Mouse (Mus musculus) forebrain, embryonic 16.5 days (tissue): Measurements from ENCODE around the gene Rps13. TPM values are rescaled to one million over a fixed set of nuclear protein-coding genes. Genes with fewer than 3 reads are reported as not detected.
"Not testable (repeated sequence)": the region's sequence is repeated elsewhere in the genome, so short reads cannot be mapped to it uniquely, and the experiment has no call there.

ENCODE experiments used
- ATAC-seq: fragments of 200-750 bp; cut with Nextera tagmentation; 2 replicates; pipeline ENCODE4 v1.8.0; 2017; ENCODE audit warnings: mild to moderate bottlenecking, moderate library complexity
- H3K27ac ChIP-seq: fragments of 300-500 bp; sonication (generic); 2 replicates; pipeline ENCODE4 v1.5.1; 2014; ENCODE audit warnings: low read length, control low read depth
- H3K27me3 ChIP-seq: fragments of 300-500 bp; sonication (generic); replicated peaks from 2 replicates; pipeline ENCODE4 v1.6.1; 2014; ENCODE audit warnings: low read length; ENCODE audit not compliant: control insufficient read depth, insufficient read depth
- H3K36me3 ChIP-seq: fragments of 300-500 bp; sonication (generic); 2 replicates; pipeline ENCODE4 v1.6.1; 2014; ENCODE audit not compliant: control insufficient read depth, insufficient read depth
- H3K4me1 ChIP-seq: fragments of 300-500 bp; sonication (generic); replicated peaks from 2 replicates; pipeline ENCODE4 v1.6.1; 2014; ENCODE audit warnings: low read length; ENCODE audit not compliant: control insufficient read depth, insufficient read depth
- H3K4me2 ChIP-seq: fragments of 300-500 bp; sonication (generic); 2 replicates; pipeline ENCODE4 v1.6.1; 2014; ENCODE audit warnings: mild to moderate bottlenecking, low read length, control low read depth
- H3K4me3 ChIP-seq: fragments of 300-500 bp; sonication (generic); replicated peaks from 2 replicates; pipeline ENCODE4 v1.5.1; 2014; ENCODE audit warnings: mild to moderate bottlenecking, low read length, control low read depth
- H3K9ac ChIP-seq: fragments of 300-500 bp; sonication (generic); replicated peaks from 2 replicates; pipeline ENCODE4 v1.6.1; 2014; ENCODE audit warnings: low read depth, low read length, control low read depth
- H3K9me3 ChIP-seq: fragments of 300-500 bp; sonication (generic); 2 replicates; pipeline ENCODE4 v1.6.1; 2016; ENCODE audit warnings: low read length; ENCODE audit not compliant: control insufficient read depth
- WGBS: fragments of 180-500 bp; shearing (Covaris S2); extraction: QIAGEN DNeasy Blood & Tissue Kit; methylation state at CpG from one replicate; pipeline ENCODE4 v1.1.7; 2014; 5-methylcytosine and 5-hydroxymethylcytosine counted together
- polyA plus RNA-seq: library from polyadenylated mRNA; unstranded; fragments of >200 nt; fragmentation: Nextera tagmentation; extraction: Ambion mirVana; gene quantifications from 2 replicates; pipeline ENCODE4 v1.2.1, GENCODE M21; 2015

The Rps13 gene
- polyA plus RNA-seq, result 452 and 498 TPM in 2 replicates

DNA sequence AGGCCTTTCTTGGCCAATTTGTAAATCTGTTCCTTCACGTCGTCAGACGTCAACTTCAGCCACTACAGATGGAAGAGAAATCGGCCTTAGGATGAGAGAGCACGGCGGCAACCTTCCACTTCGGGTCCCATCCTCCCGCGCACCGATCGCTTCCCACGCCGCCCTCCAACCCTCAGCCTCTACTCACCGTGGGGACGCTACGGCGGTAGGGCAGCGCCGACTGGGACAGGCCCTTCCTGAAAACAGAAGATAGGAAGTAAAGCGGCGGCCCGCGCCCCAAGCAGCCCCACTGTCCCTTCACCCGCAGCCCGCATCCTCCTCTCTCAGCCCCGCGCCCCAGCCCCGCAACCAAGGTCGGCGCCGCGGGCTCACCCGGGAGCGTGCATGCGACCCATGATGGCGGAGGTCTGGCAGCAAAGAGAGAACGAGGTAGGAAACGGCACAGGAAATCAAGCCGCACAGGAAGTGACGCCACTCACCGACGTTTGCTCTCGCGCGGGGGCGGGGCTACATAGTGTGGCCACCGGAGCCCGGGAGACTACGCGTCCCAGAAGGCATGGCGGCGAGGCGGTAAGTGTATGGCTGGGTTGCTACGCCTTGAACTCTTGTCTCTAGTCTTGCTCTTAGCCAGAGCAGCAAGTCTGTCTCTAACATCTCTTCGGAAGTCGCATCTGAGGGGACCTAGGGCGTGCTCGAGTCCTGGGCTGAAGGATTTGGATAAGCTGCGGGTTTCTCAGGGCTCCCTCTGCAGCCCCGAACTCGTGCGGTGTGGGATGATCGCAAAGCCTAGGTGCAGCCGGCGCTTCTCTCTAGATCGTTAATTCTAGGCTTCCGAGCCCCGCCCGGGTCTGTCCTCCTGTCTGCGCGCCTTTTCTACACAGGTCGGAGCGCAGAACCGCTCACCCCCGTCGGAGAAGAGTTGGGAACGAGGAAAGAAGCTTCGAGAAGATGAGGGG lies at the start of gene Rps13:
Gene Rps13, minus strand, starts transcription at position 483 of the 956 bp plus-strand sequence.
- WGBS, result under 1% methylated on average over 78 of the region's 78 CpGs
- H3K27me3 ChIP-seq, result no peaks in the 10 kb centered on the region
- peak within 1 kb of the TSS; percentile 77 for H3K4me3 ChIP-seq
- peaks cover 20% of the 10 kb centered on the region for H3K36me3 ChIP-seq
- peak within 1 kb of the TSS; percentile 79 for H3K27ac ChIP-seq
- ATAC-seq, result peak; percentile 99
- H3K9ac ChIP-seq, result peak within 1 kb of the TSS; percentile 86
- peak within 1 kb of the TSS; percentile 94 for H3K4me2 ChIP-seq
- H3K9me3 ChIP-seq, result no peaks in the 10 kb centered on the region
- peaks cover 15% of the 10 kb centered on the region for H3K4me1 ChIP-seq

DNA sequence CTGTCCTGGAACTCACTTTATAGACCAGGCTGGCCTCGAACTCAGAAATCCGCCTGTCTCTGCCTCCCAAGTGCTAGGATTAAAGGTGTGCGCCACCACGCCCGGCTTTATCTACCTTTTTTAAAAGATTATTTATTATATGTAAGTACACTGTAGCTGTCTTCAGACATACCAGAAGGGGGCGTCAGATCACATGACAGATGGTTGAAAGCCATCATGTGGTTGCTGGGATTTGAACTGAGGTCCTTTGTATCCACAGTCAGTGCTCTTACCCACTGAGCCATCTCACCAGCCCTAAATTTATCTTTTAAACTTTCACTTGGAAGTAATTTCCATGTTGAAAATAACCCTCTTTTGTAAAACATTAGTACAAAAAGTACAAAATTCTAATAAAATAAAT lies 45.2 kb upstream of the Rps13 start:
- H3K36me3 ChIP-seq, H3K4me3 ChIP-seq, H3K9ac ChIP-seq, H3K27me3 ChIP-seq, H3K4me2 ChIP-seq, H3K4me1 ChIP-seq, H3K27ac ChIP-seq, ATAC-seq, H3K9me3 ChIP-seq: not testable (repeated sequence)
- WGBS, result 92% methylated on average over 6 of the region's 6 CpGs

DNA sequence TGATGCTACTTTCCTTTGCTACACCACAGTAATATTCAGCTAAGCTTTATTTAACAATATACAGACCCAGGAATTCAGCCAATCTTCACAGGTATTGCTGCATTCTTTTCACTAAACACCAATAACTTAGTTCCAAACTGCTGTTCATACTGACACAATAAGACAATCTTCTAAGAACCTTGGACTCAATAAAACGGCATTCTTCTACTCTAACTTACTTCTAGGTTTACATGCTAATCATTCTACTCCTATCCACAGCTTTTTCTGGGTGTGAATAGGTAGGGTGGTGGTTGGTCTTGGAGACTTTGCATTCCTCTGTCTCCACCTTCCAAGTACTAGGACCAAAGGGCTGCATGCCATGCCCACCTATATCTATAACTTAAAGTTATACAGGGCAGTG lies 40.3 kb upstream of the Rps13 start:
- 98% methylated on average over 1 of the region's 1 CpGs for WGBS
- no peaks in the 10 kb centered on the region for H3K27me3 ChIP-seq
- H3K4me2 ChIP-seq, result no peak overlapping the region
- no peak overlapping the region for H3K27ac ChIP-seq
- H3K4me3 ChIP-seq, result no peak overlapping the region
- peaks cover 4% of the 10 kb centered on the region for H3K36me3 ChIP-seq
- ATAC-seq, result no peak
- no peaks in the 10 kb centered on the region for H3K4me1 ChIP-seq
- no peak overlapping the region for H3K9ac ChIP-seq
- no peaks in the 10 kb centered on the region for H3K9me3 ChIP-seq

DNA sequence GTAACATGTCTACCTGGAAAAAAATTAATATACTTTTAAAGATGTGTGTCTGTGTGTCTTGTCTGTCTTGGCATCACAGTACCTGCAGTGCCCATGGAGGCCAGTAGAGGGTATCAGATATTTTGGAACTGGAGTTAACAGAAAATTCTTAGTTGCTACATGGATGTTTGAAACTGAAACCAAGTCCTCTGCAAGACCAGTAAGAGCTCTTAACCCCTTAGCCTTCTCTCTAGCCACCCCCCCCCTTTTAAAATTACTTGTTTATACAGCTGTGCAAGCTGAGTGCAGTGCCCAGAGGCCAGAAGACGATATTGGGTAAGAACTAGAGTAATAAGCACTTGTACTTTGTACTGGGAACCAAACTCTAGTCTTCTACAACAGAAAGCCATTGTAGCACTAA lies 2.2 kb upstream of the Rps13 start:
- no peak overlapping the region for H3K4me3 ChIP-seq
- 86% methylated on average over 1 of the region's 1 CpGs for WGBS
- peaks cover 15% of the 10 kb centered on the region for H3K4me1 ChIP-seq
- H3K27me3 ChIP-seq, result no peaks in the 10 kb centered on the region
- H3K9ac ChIP-seq, result no peak overlapping the region
- no peaks in the 10 kb centered on the region for H3K9me3 ChIP-seq
- H3K27ac ChIP-seq, result no peak overlapping the region
- H3K4me2 ChIP-seq, result no peak overlapping the region
- no peak for ATAC-seq
- peaks cover 15% of the 10 kb centered on the region; the same call in 1 of the 2 replicates for H3K36me3 ChIP-seq

DNA sequence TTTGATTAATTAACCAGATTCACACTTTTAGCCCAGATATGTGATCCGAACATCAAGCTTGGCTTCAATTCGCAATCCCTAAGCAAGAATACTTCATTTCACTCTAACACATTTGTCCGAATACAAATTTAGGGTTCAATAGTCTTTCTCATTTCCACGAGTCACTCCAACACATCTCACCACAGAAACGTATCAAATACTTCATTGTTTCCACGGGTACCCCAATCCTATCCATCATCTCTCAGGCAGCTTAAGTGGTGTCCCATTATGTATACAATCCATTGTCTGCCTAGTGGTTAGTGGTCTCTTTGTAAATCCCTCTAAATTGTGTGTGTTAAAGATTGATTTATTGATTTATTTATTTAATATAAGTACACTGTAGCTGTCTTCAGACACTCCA lies 1.1 kb upstream of the Rps13 start:
- Histone ChIP-seq H3K4me2 (peak overlapping the region; percentile 69), H3K36me3 (peaks cover 20% of the 10 kb centered on the region), H3K9me3 (no peaks in the 10 kb centered on the region), H3K27me3 (no peaks in the 10 kb centered on the region), H3K27ac (no peak overlapping the region), H3K4me1 (peaks cover 15% of the 10 kb centered on the region), H3K4me3 (no peak overlapping the region), H3K9ac (no peak overlapping the region)
- ATAC-seq, result no peak
- 77% methylated on average over 6 of the region's 6 CpGs for WGBS

DNA sequence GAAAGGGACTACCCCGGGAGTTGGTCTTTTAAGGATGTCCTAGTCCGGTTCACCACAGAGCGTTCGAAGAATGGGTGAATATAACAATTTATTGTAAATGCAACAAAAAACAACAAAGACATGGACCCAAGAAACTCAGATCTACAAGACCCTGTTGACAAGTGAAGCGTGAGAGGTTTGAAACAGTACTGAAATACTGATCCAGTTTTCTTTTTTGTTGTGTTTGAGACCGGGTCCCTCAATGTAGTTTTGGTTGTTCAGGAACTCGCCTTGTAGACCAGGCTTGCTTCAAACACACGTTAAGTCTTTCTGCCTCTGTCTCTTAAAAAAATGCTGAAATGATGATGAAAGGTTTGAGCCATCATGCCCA lies 659 bp upstream of the Rps13 start:
- ATAC-seq, result no peak; the same call in 1 of the 2 replicates
- H3K27ac ChIP-seq, result no peak overlapping the region; the same call in 1 of the 2 replicates
- 26% methylated on average over 8 of the region's 8 CpGs for WGBS

DNA sequence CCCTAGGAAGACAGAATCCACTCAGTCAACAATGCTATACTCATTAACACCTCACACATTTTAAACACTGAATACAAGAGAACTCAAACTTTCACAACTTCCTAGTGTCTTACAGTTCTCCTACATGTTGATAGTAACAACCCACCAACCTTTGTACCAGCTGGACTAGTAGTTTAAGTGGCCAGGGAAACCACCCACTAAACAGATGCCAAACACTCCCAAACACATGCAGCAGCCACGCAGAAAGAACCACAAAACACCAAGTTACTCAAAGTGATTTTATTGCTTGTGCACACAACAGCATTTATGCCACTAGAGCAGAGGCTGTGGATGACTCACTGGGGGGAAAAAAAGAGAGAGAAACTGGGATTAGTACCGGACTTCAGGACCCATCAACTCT lies 2.7 kb downstream of the Rps13 start:
- H3K9me3 ChIP-seq, result no peaks in the 10 kb centered on the region
- H3K36me3 ChIP-seq, result peaks cover 22% of the 10 kb centered on the region
- H3K27me3 ChIP-seq, result no peaks in the 10 kb centered on the region
- H3K9ac ChIP-seq, result no peak overlapping the region
- no peak overlapping the region for H3K4me2 ChIP-seq
- H3K4me3 ChIP-seq, result no peak overlapping the region
- H3K4me1 ChIP-seq, result peaks cover 15% of the 10 kb centered on the region
- 92% methylated on average over 2 of the region's 2 CpGs for WGBS
- H3K27ac ChIP-seq, result no peak overlapping the region
- no peak for ATAC-seq

More for the DNA sequence above, 659 bp upstream of the Rps13 start:
- Histone ChIP-seq H3K9ac (peak overlapping the region; percentile 86), H3K36me3 (peaks cover 19% of the 10 kb centered on the region), H3K27me3 (no peaks in the 10 kb centered on the region), H3K4me2 (peak overlapping the region; percentile 69), H3K9me3 (no peaks in the 10 kb centered on the region), H3K4me3 (peak overlapping the region; percentile 77), H3K4me1 (peaks cover 15% of the 10 kb centered on the region)

DNA sequence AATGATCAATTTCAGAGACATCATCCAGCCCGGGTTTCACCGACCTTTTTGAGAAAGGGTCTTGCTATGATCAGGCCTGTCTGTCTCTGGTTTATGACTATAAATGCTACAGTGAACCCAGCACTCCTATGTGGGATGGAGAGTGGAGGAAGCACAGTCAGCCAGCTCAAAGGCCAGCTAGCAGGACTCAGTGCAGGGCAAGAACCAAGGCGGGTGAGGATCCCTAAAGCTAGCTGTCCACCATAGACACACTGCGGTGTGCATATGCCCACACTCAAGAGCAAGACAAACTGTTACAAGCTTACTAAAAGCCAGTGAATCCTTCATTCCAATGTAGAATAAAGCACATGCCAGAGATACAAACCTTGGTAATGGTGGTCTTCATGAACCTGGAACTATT lies 4.1 kb downstream of the Rps13 start:
- Histone ChIP-seq H3K27me3 (no peaks in the 10 kb centered on the region), H3K9ac (no peak overlapping the region), H3K4me2 (no peak overlapping the region), H3K27ac (no peak overlapping the region), H3K36me3 (peaks cover 22% of the 10 kb centered on the region), H3K4me3 (no peak overlapping the region), H3K4me1 (peaks cover 15% of the 10 kb centered on the region), H3K9me3 (no peaks in the 10 kb centered on the region)
- no peak for ATAC-seq
- 92% methylated on average over 4 of the region's 4 CpGs for WGBS

DNA sequence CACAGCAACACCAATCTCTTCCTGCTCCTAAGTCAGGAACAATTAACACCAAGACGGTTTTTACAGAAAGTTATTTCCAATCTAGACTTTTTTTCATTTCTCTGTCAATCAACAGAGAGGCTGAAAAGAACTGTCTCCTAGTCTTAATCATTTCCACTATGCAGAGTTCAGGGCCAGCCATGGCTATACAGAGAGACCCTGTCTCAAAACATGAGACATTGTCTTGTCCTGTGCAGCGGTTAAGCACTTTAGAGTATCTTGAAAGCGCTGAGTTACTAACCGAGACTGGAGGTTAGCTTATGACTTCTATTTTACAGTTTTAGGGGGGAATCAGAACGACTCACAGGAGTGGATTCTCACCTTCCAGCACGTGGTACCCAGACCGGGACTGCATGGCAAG lies 5.2 kb downstream of the Rps13 start:
- Histone ChIP-seq H3K36me3 (peaks cover 22% of the 10 kb centered on the region), H3K27ac (no peak overlapping the region), H3K4me3 (no peak overlapping the region), H3K27me3 (no peaks in the 10 kb centered on the region), H3K9ac (no peak overlapping the region), H3K4me2 (no peak overlapping the region), H3K9me3 (no peaks in the 10 kb centered on the region), H3K4me1 (peaks cover 11% of the 10 kb centered on the region)
- ATAC-seq, result no peak
- WGBS, result 78% methylated on average over 7 of the region's 7 CpGs
